Mouse (Mus musculus) small intestine, adult 2 months (tissue): ENCODE data around the gene Vps25. TPM values are rescaled to one million over a fixed set of nuclear protein-coding genes. Genes with fewer than 3 reads are reported as not detected.

Experiments
- H3K27ac ChIP-seq: fragments of 200-500 bp; 2 replicates; pipeline ENCODE4 v1.5.1; 2012; ENCODE audit warnings: low read depth, low read length, control low read depth, inconsistent platforms; ENCODE audit not compliant: insufficient read depth
- H3K27me3 ChIP-seq: fragments of 200-500 bp; 2 replicates; pipeline ENCODE4 v1.6.1; 2012; ENCODE audit warnings: mild to moderate bottlenecking, moderate library complexity, low read length, inconsistent platforms; ENCODE audit not compliant: control insufficient read depth, insufficient read depth
- H3K36me3 ChIP-seq: fragments of 200-500 bp; 2 replicates; pipeline ENCODE4 v1.6.1; 2012; ENCODE audit warnings: mild to moderate bottlenecking, low read length, control low read depth, inconsistent platforms; ENCODE audit not compliant: control insufficient read depth, insufficient read depth
- H3K4me1 ChIP-seq: fragments of 200-500 bp; 2 replicates; pipeline ENCODE4 v1.6.1; 2012; ENCODE audit warnings: low read length, inconsistent platforms, mixed read lengths; ENCODE audit not compliant: control insufficient read depth, insufficient read depth, insufficient read length
- H3K4me3 ChIP-seq: fragments of 200-500 bp; 2 replicates; pipeline ENCODE4 v1.5.1; 2012; ENCODE audit warnings: low read depth, mild to moderate bottlenecking, control low read depth, inconsistent platforms, low read length, moderate library complexity
- CTCF ChIP-seq: fragments of 200-500 bp; IDR thresholded peaks from 2 replicates; pipeline ENCODE4 v1.5.1; 2012; ENCODE audit warnings: low read depth, mild to moderate bottlenecking, control low read depth, inconsistent platforms, low read length, moderate library complexity, mixed read lengths; ENCODE audit not compliant: insufficient replicate concordance, insufficient read length; ENCODE audit errors: extremely low read depth
- POLR2A ChIP-seq: fragments of 200-500 bp; IDR thresholded peaks from 2 replicates; pipeline ENCODE4 v1.6.1; 2012; ENCODE audit warnings: low read depth, mild to moderate bottlenecking, control low read depth, inconsistent platforms, low read length, moderate library complexity
- WGBS: fragments of 180-500 bp; shearing (Covaris S2); methylation state at CpG from one replicate; pipeline ENCODE4 v1.1.7; 2018; 5-methylcytosine and 5-hydroxymethylcytosine counted together
- polyA plus RNA-seq: library from polyadenylated mRNA; depleted of rRNA; stranded (reverse); fragments of >200 nt; gene quantifications from 2 replicates; pipeline ENCODE4 v1.2.3, GENCODE M21; 2012

The Vps25 gene
- polyA plus RNA-seq, 1 experiment: 64.8 TPM

DNA sequence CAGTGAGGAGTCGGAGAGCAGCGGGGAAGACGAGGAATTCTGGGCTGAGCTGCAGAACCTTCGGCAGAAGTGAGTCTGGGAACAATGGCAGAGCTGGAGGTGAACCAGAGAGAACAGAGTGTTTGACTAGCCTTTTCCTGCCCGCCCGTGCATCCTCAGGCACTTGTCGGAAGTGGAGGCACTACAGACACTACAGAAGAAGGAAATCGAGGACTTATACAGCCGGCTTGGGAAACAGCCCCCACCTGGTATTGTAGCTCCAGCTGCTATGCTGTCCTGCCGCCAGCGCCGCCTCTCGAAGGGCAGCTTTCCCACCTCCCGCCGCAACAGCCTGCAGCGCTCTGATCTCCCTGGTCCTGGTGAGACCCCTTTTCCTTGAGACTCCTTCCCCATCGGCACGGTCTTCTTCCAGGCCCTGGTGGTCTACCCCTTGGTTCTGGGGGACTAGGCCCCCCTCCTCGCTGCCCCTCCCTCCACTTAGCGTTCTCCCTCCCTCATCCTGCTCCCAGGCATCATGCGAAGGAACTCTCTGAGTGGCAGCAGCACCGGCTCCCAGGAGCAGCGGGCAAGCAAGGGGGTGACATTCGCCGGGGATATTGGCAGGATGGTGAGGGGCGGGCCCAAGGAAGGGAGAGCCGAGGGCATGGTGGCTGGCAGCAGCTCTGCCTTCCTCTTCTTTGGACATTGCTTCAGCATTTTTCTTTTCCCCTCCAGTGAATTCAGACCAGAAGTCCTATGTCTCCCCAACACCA is 23.0 kb downstream of the Vps25 start:
- Histone ChIP-seq H3K36me3 (no peaks in the 10 kb centered on the region), H3K27ac (no peak overlapping the region), H3K4me3 (peak overlapping the region; percentile 21), H3K4me1 (peaks cover 21% of the 10 kb centered on the region), H3K27me3 (no peaks in the 10 kb centered on the region)
- WGBS: 53% methylated on average over 27 of the region's 27 CpGs
- TF ChIP-seq POLR2A (no peak), CTCF (no peak)

DNA sequence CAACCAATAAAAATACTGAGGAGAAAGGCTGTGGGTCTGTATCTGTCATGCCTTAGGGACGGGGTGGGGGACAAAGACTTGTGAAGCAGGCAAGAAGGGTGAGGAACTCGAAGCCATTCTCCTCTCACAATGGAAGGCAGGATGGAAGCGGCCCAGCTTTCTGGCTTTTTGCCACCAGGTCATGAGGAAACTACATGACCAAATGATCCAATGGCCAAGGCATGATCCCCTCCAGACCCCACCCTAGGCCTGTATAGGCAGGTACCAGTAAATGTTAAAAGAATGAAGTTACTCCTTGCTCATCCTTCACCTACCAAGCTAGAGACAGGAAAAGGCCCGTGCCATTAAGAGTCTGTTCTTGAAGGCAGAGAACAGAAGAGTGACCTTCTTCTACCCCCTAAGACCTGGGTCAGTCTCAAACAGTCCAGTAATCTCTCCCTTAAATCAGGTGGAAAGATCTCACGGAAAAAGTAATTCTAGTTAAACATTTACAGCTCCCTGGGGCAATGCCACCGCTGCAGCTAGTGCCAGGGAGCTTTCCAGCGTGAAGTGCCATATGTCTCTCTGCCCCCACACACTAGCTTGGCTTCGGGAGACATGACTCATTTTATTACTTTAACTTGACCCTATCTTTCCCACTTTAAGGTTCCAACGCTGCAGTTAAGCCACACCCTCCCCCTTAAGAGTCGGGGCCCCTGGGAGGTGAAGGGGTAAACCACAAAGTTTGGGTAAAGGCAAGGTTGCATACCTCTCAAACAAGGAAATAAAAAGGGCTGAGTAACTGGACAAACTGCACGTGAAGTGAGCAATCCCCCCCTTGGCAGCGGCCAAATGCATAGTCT is 24.1 kb downstream of the Vps25 start:
- Histone ChIP-seq H3K4me1 (peaks cover 21% of the 10 kb centered on the region), H3K27me3 (no peaks in the 10 kb centered on the region), H3K4me3 (peak overlapping the region; percentile 76), H3K27ac (peak overlapping the region; percentile 94), H3K36me3 (no peaks in the 10 kb centered on the region)
- no peak for TF ChIP-seq POLR2A
- no peak for TF ChIP-seq CTCF
- WGBS: 18% methylated on average over 12 of the region's 12 CpGs

DNA sequence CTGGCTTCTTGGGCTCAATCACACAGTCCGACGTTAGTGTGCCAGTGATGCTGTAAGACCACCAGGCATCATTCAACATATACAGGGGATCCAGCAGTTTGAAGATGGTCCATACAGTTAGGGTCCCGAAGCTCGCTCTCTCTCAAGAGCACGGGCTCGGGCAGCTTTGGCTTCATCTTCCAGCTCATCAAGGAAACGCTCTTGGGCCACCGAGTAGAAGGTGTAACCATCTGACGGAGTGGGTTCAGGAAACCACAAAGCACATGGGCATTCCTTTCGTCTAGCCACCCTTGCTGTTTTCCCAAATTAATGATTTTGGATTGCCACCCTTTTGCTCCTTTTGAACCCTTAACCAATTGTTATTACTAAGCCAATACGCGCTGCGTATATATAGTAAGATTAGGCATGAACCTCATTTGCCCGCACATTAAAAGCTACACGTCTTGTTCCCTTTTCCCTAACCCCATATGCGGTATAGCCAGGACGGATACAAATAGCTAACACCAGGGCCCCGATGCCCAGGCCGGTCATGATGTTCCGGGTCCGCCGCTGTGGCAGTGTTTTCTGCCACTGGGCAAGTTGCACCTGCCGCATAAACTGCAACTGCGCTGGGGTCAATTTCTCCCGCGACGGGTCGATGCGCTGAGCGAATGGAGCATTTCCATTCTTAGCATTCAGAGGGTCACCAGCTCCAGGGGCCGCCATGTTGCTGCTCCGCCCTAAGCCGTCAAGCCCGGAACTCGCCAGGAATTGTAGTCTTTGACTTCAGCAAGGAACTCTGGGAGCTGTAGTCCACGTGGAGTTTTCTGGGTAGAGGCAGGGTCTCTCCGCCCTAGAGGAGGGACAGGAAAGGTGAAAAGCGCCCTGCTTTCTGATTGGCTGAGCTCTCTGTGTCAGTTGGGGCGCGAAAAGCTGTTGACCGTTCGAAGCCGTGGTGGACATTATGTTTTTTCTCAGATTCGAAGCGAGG is 25.0 kb downstream of the Vps25 start, which contains the start of the genes Cntd1 and Coa3:
Cntd1 (plus strand) TSS at position 790 of the 970 bp plus-strand sequence.
Coa3 (minus strand) TSS at position 892 of the 970 bp plus-strand sequence.
- TF ChIP-seq CTCF: no peak
- TF ChIP-seq POLR2A: peak; percentile 88; the same call in 1 of the 2 replicates
- 2% methylated on average over 45 of the region's 45 CpGs for WGBS
- H3K27me3 ChIP-seq: no peaks in the 10 kb centered on the region
- peak within 1 kb of the TSS; percentile 76 for H3K4me3 ChIP-seq
- peak within 1 kb of the TSS; percentile 94 for H3K27ac ChIP-seq
- peaks cover 24% of the 10 kb centered on the region for H3K4me1 ChIP-seq
- no peaks in the 10 kb centered on the region for H3K36me3 ChIP-seq

DNA sequence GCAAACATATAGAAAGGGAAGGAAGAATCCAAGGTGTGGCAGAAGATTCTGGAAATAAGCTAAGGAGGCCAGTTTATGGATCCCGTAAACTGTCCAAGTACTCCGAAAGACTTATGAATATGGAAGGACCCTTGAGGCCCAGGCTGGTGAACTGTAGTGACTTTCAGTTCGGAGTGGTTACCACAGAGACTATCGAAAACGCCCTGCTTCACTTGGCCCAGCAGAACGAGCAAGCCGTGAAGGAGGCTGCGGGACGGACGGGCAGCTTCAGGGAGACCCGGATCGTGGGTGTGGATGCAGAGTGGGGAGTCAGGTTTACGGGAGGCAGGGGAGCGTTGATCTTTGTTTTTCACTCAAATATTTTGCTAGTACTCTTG is 25.7 kb downstream of the Vps25 start:
- 58% methylated on average over 14 of the region's 14 CpGs for WGBS
- H3K27me3 ChIP-seq: no peaks in the 10 kb centered on the region
- H3K4me3 ChIP-seq: peak overlapping the region; percentile 76
- TF ChIP-seq CTCF (no peak), POLR2A (no peak)
- H3K36me3 ChIP-seq: no peaks in the 10 kb centered on the region
- H3K27ac ChIP-seq: no peak overlapping the region
- H3K4me1 ChIP-seq: peaks cover 24% of the 10 kb centered on the region

DNA sequence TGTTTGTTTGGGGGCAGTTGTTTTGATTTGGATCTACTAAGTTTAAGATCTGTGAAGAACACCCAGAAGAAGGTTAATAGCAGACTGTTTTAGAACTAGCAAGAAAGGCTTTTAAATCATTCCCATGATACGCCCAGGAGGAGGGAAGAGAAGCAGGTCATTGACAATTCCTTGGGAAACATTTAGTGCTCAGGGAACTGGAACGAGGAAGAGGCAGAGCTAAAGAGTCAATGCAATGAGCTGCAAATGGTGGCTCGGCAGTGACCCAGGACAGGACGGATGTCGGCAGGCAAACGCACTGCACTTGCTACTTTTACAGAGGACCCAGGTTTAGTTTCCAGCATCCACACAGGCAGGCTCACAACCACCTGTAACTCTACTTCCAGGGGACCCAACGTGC is 27.3 kb downstream of the Vps25 start:
- no peak overlapping the region for H3K27ac ChIP-seq
- H3K4me3 ChIP-seq: no peak overlapping the region
- H3K27me3 ChIP-seq: no peaks in the 10 kb centered on the region
- WGBS: 78% methylated on average over 7 of the region's 7 CpGs
- TF ChIP-seq POLR2A (no peak), CTCF (no peak)
- H3K4me1 ChIP-seq: peaks cover 24% of the 10 kb centered on the region
- no peaks in the 10 kb centered on the region; the same call in 1 of the 2 replicates for H3K36me3 ChIP-seq

DNA sequence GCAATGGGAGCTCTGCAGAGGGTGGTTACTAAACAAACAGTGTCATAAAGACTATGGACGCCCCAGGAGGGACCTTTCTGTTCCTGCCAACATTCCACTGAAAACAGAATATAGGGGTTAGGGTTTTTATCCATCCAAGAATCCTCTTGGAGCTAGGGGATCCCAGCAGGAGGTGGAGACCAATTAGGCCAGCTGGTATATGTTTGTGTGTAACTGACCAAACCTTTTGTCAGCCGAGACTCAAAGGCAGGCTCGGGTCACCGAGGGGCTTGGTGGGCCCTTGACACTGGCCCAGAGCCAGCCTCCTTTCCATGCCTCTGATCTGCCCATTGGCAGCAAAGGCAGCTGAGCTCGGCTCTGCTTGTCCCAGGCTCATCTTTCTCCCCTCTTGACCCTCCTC is 29.4 kb downstream of the Vps25 start:
- peaks cover 8% of the 10 kb centered on the region for H3K4me1 ChIP-seq
- TF ChIP-seq POLR2A: no peak
- no peak for TF ChIP-seq CTCF
- no peak overlapping the region for H3K27ac ChIP-seq
- WGBS: 35% methylated on average over 5 of the region's 5 CpGs
- no peaks in the 10 kb centered on the region for H3K27me3 ChIP-seq
- H3K36me3 ChIP-seq: peaks cover 5% of the 10 kb centered on the region
- no peak overlapping the region for H3K4me3 ChIP-seq
